Mouse (Mus musculus): ENCODE measurements around the gene Gm14862. TPM values are rescaled to one million over a fixed set of nuclear protein-coding genes. Genes with fewer than 3 reads are reported as not detected.
"Not testable (repeated sequence)": the region's sequence is repeated elsewhere in the genome, so short reads cannot be mapped to it uniquely, and the experiment has no call there.

Gm14862 gene
- not detected in 2 replicates for polyA plus RNA-seq (2012; rRNA removed)

GRCm38 (mm10) chrX:9256766-9257165 lies at the start of gene Gm14862:
Gm14862 (minus strand) TSS chrX:9256899.
- H3K4me1 ChIP-seq (ENCODE audit: control insufficient read depth, insufficient read depth, low read length), result no peaks in the 10 kb centered on the region
- H3K27ac ChIP-seq (ENCODE audit: insufficient read depth, low read length), result no peak within 1 kb of the TSS
- TF ChIP-seq POLR2A (IDR thresholded peaks at IDR 0.05; ENCODE audit: extremely low read depth, insufficient read depth, low read length) (no peak), CTCF (IDR thresholded peaks at IDR 0.05; ENCODE audit: extremely low read depth, insufficient read depth, low read length) (no peak)
- no peak within 1 kb of the TSS for H3K4me3 ChIP-seq (ENCODE audit: insufficient read depth, low read length)

GRCm38 (mm10) chrX:9303455-9303854 lies 46.8 kb upstream of the Gm14862 start:
- TF ChIP-seq CTCF (IDR thresholded peaks at IDR 0.05; ENCODE audit: extremely low read depth, insufficient read depth, low read length) (no peak), POLR2A (IDR thresholded peaks at IDR 0.05; ENCODE audit: extremely low read depth, insufficient read depth, low read length) (no peak)
- no peak overlapping the region for H3K27ac ChIP-seq (ENCODE audit: insufficient read depth, low read length)
- no peaks in the 10 kb centered on the region for H3K4me1 ChIP-seq (ENCODE audit: control insufficient read depth, insufficient read depth, low read length)
- H3K4me3 ChIP-seq (ENCODE audit: insufficient read depth, low read length), result no peak overlapping the region

- Histone ChIP-seq H3K4me3 (ENCODE audit: insufficient read depth, low read length) (no peak overlapping the region), H3K4me1 (ENCODE audit: control insufficient read depth, insufficient read depth, low read length) (no peaks in the 10 kb centered on the region), H3K27ac (ENCODE audit: insufficient read depth, low read length) (no peak overlapping the region)
- TF ChIP-seq CTCF (IDR thresholded peaks at IDR 0.05; ENCODE audit: extremely low read depth, insufficient read depth, low read length) (no peak), POLR2A (IDR thresholded peaks at IDR 0.05; ENCODE audit: extremely low read depth, insufficient read depth, low read length) (no peak)
Observed at GRCm38 (mm10) chrX:9302791-9303190, 46.1 kb upstream of the Gm14862 start.

- H3K4me1 ChIP-seq (ENCODE audit: control insufficient read depth, insufficient read depth, low read length), result no peaks in the 10 kb centered on the region
- TF ChIP-seq CTCF (IDR thresholded peaks at IDR 0.05; ENCODE audit: extremely low read depth, insufficient read depth, low read length) (no peak), POLR2A (IDR thresholded peaks at IDR 0.05; ENCODE audit: extremely low read depth, insufficient read depth, low read length) (no peak)
- H3K27ac ChIP-seq (ENCODE audit: insufficient read depth, low read length), result no peak overlapping the region
- no peak overlapping the region for H3K4me3 ChIP-seq (ENCODE audit: insufficient read depth, low read length)
Observed at GRCm38 (mm10) chrX:9298413-9298864, 41.7 kb upstream of the Gm14862 start.

GRCm38 (mm10) chrX:9293140-9293829 lies 36.6 kb upstream of the Gm14862 start:
- H3K4me1 ChIP-seq (ENCODE audit: control insufficient read depth, insufficient read depth, low read length); H3K27ac ChIP-seq (ENCODE audit: insufficient read depth, low read length); H3K4me3 ChIP-seq (ENCODE audit: insufficient read depth, low read length): not testable (repeated sequence)

GRCm38 (mm10) chrX:9283464-9283863 lies 26.8 kb upstream of the Gm14862 start, which contains the start of gene H2al1m:
H2al1m (plus strand) TSS chrX:9283764.
- H3K27ac ChIP-seq (ENCODE audit: insufficient read depth, low read length); H3K4me1 ChIP-seq (ENCODE audit: control insufficient read depth, insufficient read depth, low read length): not testable (repeated sequence)

GRCm38 (mm10) chrX:9274321-9274720 lies 17.6 kb upstream of the Gm14862 start:
- H3K27ac ChIP-seq (ENCODE audit: insufficient read depth, low read length), result no peak overlapping the region
- H3K4me3 ChIP-seq (ENCODE audit: insufficient read depth, low read length), result no peak overlapping the region
- TF ChIP-seq POLR2A (IDR thresholded peaks at IDR 0.05; ENCODE audit: extremely low read depth, insufficient read depth, low read length) (no peak), CTCF (IDR thresholded peaks at IDR 0.05; ENCODE audit: extremely low read depth, insufficient read depth, low read length) (no peak)
- no peaks in the 10 kb centered on the region for H3K4me1 ChIP-seq (ENCODE audit: control insufficient read depth, insufficient read depth, low read length)

More at GRCm38 (mm10) chrX:9283464-9283863, 26.8 kb upstream of the Gm14862 start, which contains the start of gene H2al1m:
- H3K4me3 ChIP-seq (ENCODE audit: insufficient read depth, low read length), result not testable (repeated sequence)

GRCm38 (mm10) chrX:9273377-9274002 lies 16.8 kb upstream of the Gm14862 start:
- Histone ChIP-seq H3K27ac (ENCODE audit: insufficient read depth, low read length) (no peak overlapping the region), H3K4me1 (ENCODE audit: control insufficient read depth, insufficient read depth, low read length) (no peaks in the 10 kb centered on the region), H3K4me3 (ENCODE audit: insufficient read depth, low read length) (peak overlapping the region; percentile 56)
- TF ChIP-seq CTCF (IDR thresholded peaks at IDR 0.05; ENCODE audit: extremely low read depth, insufficient read depth, low read length) (no peak), POLR2A (IDR thresholded peaks at IDR 0.05; ENCODE audit: extremely low read depth, insufficient read depth, low read length) (no peak)

GRCm38 (mm10) chrX:9272460-9273361 lies 16.0 kb upstream of the Gm14862 start, which contains the start of gene Xk:
Xk (plus strand) TSS chrX:9272756.
- no peak for TF ChIP-seq POLR2A (IDR thresholded peaks at IDR 0.05; ENCODE audit: extremely low read depth, insufficient read depth, low read length)
- no peak for TF ChIP-seq CTCF (IDR thresholded peaks at IDR 0.05; ENCODE audit: extremely low read depth, insufficient read depth, low read length)
- H3K4me1 ChIP-seq (ENCODE audit: control insufficient read depth, insufficient read depth, low read length), result no peaks in the 10 kb centered on the region
- H3K4me3 ChIP-seq (ENCODE audit: insufficient read depth, low read length), result peak within 1 kb of the TSS; percentile 56
- H3K27ac ChIP-seq (ENCODE audit: insufficient read depth, low read length), result peak within 1 kb of the TSS; percentile 49; the same call in 1 of the 2 replicates

All from cortical plate, adult 2 months (tissue).